Mouse (Mus musculus): ENCODE measurements at regions not wholly inside any gene's neighbourhood (a gene's known extent, or its start where the extent isn't known, plus 50 kb on each side); places are given as distances from the start of the nearest gene placed in this dataset.
A peak's percentile ranks its signal among the peaks of the same experiment; 100 is the strongest.

- WGBS (ENCODE audit: insufficient replicate concordance): 68% methylated on average over 3 of the region's 3 CpGs
- H3K9me3 ChIP-seq (ENCODE audit: low read length): no peaks in the 10 kb centered on the region
- H3K9ac ChIP-seq (replicated peaks): no peak overlapping the region
- DNase-seq (no peak), ATAC-seq (no peak)
- TF ChIP-seq CTCF (IDR thresholded peaks at IDR 0.05; ENCODE audit: low read depth): no peak
- TF ChIP-seq EP300 (IDR thresholded peaks at IDR 0.05; ENCODE audit: low read depth): no peak
- no peak overlapping the region for H3K4me3 ChIP-seq (ENCODE audit: low read depth, low read length)
- no peaks in the 10 kb centered on the region for H3K27me3 ChIP-seq (ENCODE audit: insufficient read depth, low read length)
- no peak overlapping the region for H3K27ac ChIP-seq (ENCODE audit: low read depth)
- no peak overlapping the region for H3K4me2 ChIP-seq (ENCODE audit: low read depth, low read length)
- no peaks in the 10 kb centered on the region; the same call in 1 of the 2 replicates for H3K4me1 ChIP-seq (ENCODE audit: insufficient read depth)
- H3K36me3 ChIP-seq (replicated peaks; ENCODE audit: insufficient read depth, low read length): no peaks in the 10 kb centered on the region
These were observed 79.1 kb upstream of the Med14 start for GRCm38 (mm10) chrX:12841021-12841325.

- ATAC-seq (peak; percentile 47; the same call in 1 of the 2 replicates), DNase-seq (peak; percentile 67)
- Histone ChIP-seq H3K9me3 (ENCODE audit: low read length) (no peaks in the 10 kb centered on the region), H3K36me3 (replicated peaks; ENCODE audit: insufficient read depth, low read length) (no peaks in the 10 kb centered on the region), H3K4me1 (ENCODE audit: insufficient read depth) (no peaks in the 10 kb centered on the region; the same call in 1 of the 2 replicates), H3K27ac (ENCODE audit: low read depth) (0 out of 2 replicates have a peak overlapping the region, but pooled peaks have one; percentile 39), H3K27me3 (ENCODE audit: insufficient read depth, low read length) (no peaks in the 10 kb centered on the region), H3K4me2 (ENCODE audit: low read depth, low read length) (peak overlapping the region; percentile 73), H3K9ac (replicated peaks) (no peak overlapping the region), H3K4me3 (ENCODE audit: low read depth, low read length) (peak overlapping the region; percentile 36)
- 23% methylated on average over 25 of the region's 25 CpGs for WGBS (ENCODE audit: insufficient replicate concordance)
- TF ChIP-seq EP300 (IDR thresholded peaks at IDR 0.05; ENCODE audit: low read depth) (no peak), CTCF (IDR thresholded peaks at IDR 0.05; ENCODE audit: low read depth) (no peak)
These were observed 78.5 kb upstream of the Med14 start for GRCm38 (mm10) chrX:12840160-12841020.

GRCm38 (mm10) chrX:12839406-12840159, 77.7 kb upstream of the Med14 start:
- ATAC-seq (peak; percentile 50), DNase-seq (no peak)
- H3K4me2 ChIP-seq (ENCODE audit: low read depth, low read length): peak overlapping the region; percentile 73
- peak overlapping the region; percentile 36 for H3K4me3 ChIP-seq (ENCODE audit: low read depth, low read length)
- no peaks in the 10 kb centered on the region for H3K27me3 ChIP-seq (ENCODE audit: insufficient read depth, low read length)
- TF ChIP-seq CTCF (IDR thresholded peaks at IDR 0.05; ENCODE audit: low read depth) (peak; percentile 66), EP300 (IDR thresholded peaks at IDR 0.05; ENCODE audit: low read depth) (no peak)
- 24% methylated on average over 11 of the region's 11 CpGs for WGBS (ENCODE audit: insufficient replicate concordance)
- no peaks in the 10 kb centered on the region for H3K9me3 ChIP-seq (ENCODE audit: low read length)
- H3K9ac ChIP-seq (replicated peaks): no peak overlapping the region
- no peaks in the 10 kb centered on the region; the same call in 1 of the 2 replicates for H3K4me1 ChIP-seq (ENCODE audit: insufficient read depth)
- H3K27ac ChIP-seq (ENCODE audit: low read depth): 0 out of 2 replicates have a peak overlapping the region, but pooled peaks have one; percentile 39
- no peaks in the 10 kb centered on the region for H3K36me3 ChIP-seq (replicated peaks; ENCODE audit: insufficient read depth, low read length)

- DNase-seq: no peak
- TF ChIP-seq EP300 (IDR thresholded peaks at IDR 0.05; ENCODE audit: low read depth): no peak
These were observed 75.9 kb upstream of the Med14 start for GRCm38 (mm10) chrX:12837821-12838220.

GRCm38 (mm10) chrX:12834681-12835080, 72.8 kb upstream of the Med14 start:
- DNase-seq (no peak), ATAC-seq (no peak)
- Histone ChIP-seq H3K36me3 (replicated peaks; ENCODE audit: insufficient read depth, low read length) (no peaks in the 10 kb centered on the region), H3K4me2 (ENCODE audit: low read depth, low read length) (no peak overlapping the region), H3K27ac (ENCODE audit: low read depth) (no peak overlapping the region), H3K9ac (replicated peaks) (no peak overlapping the region), H3K9me3 (ENCODE audit: low read length) (no peaks in the 10 kb centered on the region), H3K4me3 (ENCODE audit: low read depth, low read length) (no peak overlapping the region), H3K27me3 (ENCODE audit: insufficient read depth, low read length) (no peaks in the 10 kb centered on the region), H3K4me1 (ENCODE audit: insufficient read depth) (no peaks in the 10 kb centered on the region)
- no peak for TF ChIP-seq CTCF (IDR thresholded peaks at IDR 0.05; ENCODE audit: low read depth)
- TF ChIP-seq EP300 (IDR thresholded peaks at IDR 0.05; ENCODE audit: low read depth): no peak
- 70% methylated on average over 4 of the region's 4 CpGs for WGBS (ENCODE audit: insufficient replicate concordance)

More at GRCm38 (mm10) chrX:12837821-12838220, 75.9 kb upstream of the Med14 start:
- H3K27ac ChIP-seq (ENCODE audit: low read depth): no peak overlapping the region
- H3K9ac ChIP-seq (replicated peaks): no peak overlapping the region
- H3K9me3 ChIP-seq (ENCODE audit: low read length): no peaks in the 10 kb centered on the region
- WGBS (ENCODE audit: insufficient replicate concordance): 21% methylated on average over 1 of the region's 1 CpGs
- H3K4me3 ChIP-seq (ENCODE audit: low read depth, low read length): no peak overlapping the region
- no peak overlapping the region for H3K4me2 ChIP-seq (ENCODE audit: low read depth, low read length)
- no peaks in the 10 kb centered on the region for H3K36me3 ChIP-seq (replicated peaks; ENCODE audit: insufficient read depth, low read length)
- ATAC-seq: no peak
- H3K4me1 ChIP-seq (ENCODE audit: insufficient read depth): no peaks in the 10 kb centered on the region; the same call in 1 of the 2 replicates
- no peaks in the 10 kb centered on the region for H3K27me3 ChIP-seq (ENCODE audit: insufficient read depth, low read length)

GRCm38 (mm10) chrX:12832709-12833108, 70.8 kb upstream of the Med14 start:
- Histone ChIP-seq H3K27me3 (ENCODE audit: insufficient read depth, low read length) (no peaks in the 10 kb centered on the region), H3K27ac (ENCODE audit: low read depth) (peak overlapping the region; percentile 44)

More at GRCm38 (mm10) chrX:12832709-12833108, 70.8 kb upstream of the Med14 start:
- H3K4me2 ChIP-seq (ENCODE audit: low read depth, low read length): no peak overlapping the region
- H3K36me3 ChIP-seq (replicated peaks; ENCODE audit: insufficient read depth, low read length): no peaks in the 10 kb centered on the region
- ATAC-seq (no peak; the same call in 1 of the 2 replicates), DNase-seq (no peak)
- H3K4me1 ChIP-seq (ENCODE audit: insufficient read depth): no peaks in the 10 kb centered on the region
- no peak for TF ChIP-seq EP300 (IDR thresholded peaks at IDR 0.05; ENCODE audit: low read depth)
- TF ChIP-seq CTCF (IDR thresholded peaks at IDR 0.05; ENCODE audit: low read depth): no peak
- 38% methylated on average over 2 of the region's 2 CpGs for WGBS (ENCODE audit: insufficient replicate concordance)
- no peak overlapping the region for H3K4me3 ChIP-seq (ENCODE audit: low read depth, low read length)
- H3K9ac ChIP-seq (replicated peaks): no peak overlapping the region
- no peaks in the 10 kb centered on the region for H3K9me3 ChIP-seq (ENCODE audit: low read length)

Data from liver, postnatal 0 days (tissue).